Mouse (Mus musculus): Measurements from ENCODE around the gene Gm20388. TPM values are rescaled to one million over a fixed set of nuclear protein-coding genes. Genes with fewer than 3 reads are reported as not detected.
A peak's percentile ranks its signal among the peaks of the same experiment; 100 is the strongest.

The Gm20388 gene
- polyA plus RNA-seq, 1 experiment from 2014 or later, result 5.3 TPM

GRCm38 (mm10) chr8:120936685-120937084 lies 1026.0 kb downstream of the Gm20388 start:
- Histone ChIP-seq H3K4me3 (ENCODE audit: low read depth, low read length) (no peak overlapping the region), H3K27me3 (replicated peaks; ENCODE audit: control insufficient read depth, insufficient read depth, low read length) (peaks cover 12% of the 10 kb centered on the region), H3K9ac (ENCODE audit: low read depth, low read length) (no peak overlapping the region), H3K36me3 (ENCODE audit: control insufficient read depth, insufficient read depth, low read length) (no peaks in the 10 kb centered on the region), H3K4me2 (no peak overlapping the region), H3K9me3 (ENCODE audit: control insufficient read depth, low read length) (no peaks in the 10 kb centered on the region), H3K4me1 (replicated peaks; ENCODE audit: control insufficient read depth, insufficient read depth, low read length) (peaks cover 7% of the 10 kb centered on the region), H3K27ac (ENCODE audit: low read depth, low read length) (peak overlapping the region; percentile 43; the same call in 1 of the 2 replicates)
- ATAC-seq (replicated peaks; ENCODE audit: low FRiP score), result peak; percentile 58
- 42% methylated on average over 10 of the region's 10 CpGs for WGBS
- no peak for DNase-seq (ENCODE audit: low spot score)

- Histone ChIP-seq H3K36me3 (ENCODE audit: control insufficient read depth, insufficient read depth, low read length) (no peaks in the 10 kb centered on the region), H3K27ac (ENCODE audit: low read depth, low read length) (peak overlapping the region; percentile 43; the same call in 1 of the 2 replicates), H3K4me2 (no peak overlapping the region), H3K4me3 (ENCODE audit: low read depth, low read length) (no peak overlapping the region), H3K27me3 (replicated peaks; ENCODE audit: control insufficient read depth, insufficient read depth, low read length) (peaks cover 12% of the 10 kb centered on the region), H3K9me3 (ENCODE audit: control insufficient read depth, low read length) (no peaks in the 10 kb centered on the region), H3K9ac (ENCODE audit: low read depth, low read length) (no peak overlapping the region), H3K4me1 (replicated peaks; ENCODE audit: control insufficient read depth, insufficient read depth, low read length) (peaks cover 7% of the 10 kb centered on the region)
- DNase-seq (ENCODE audit: low spot score) (peak; percentile 49), ATAC-seq (replicated peaks; ENCODE audit: low FRiP score) (no peak)
- 55% methylated on average over 7 of the region's 9 CpGs for WGBS
These were observed 1026.8 kb downstream of the Gm20388 start for GRCm38 (mm10) chr8:120937474-120937873.

GRCm38 (mm10) chr8:120940287-120940686 lies 1029.6 kb downstream of the Gm20388 start:
- Histone ChIP-seq H3K9me3 (ENCODE audit: control insufficient read depth, low read length) (no peaks in the 10 kb centered on the region), H3K27ac (ENCODE audit: low read depth, low read length) (no peak overlapping the region), H3K4me1 (replicated peaks; ENCODE audit: control insufficient read depth, insufficient read depth, low read length) (peaks cover 7% of the 10 kb centered on the region), H3K4me3 (ENCODE audit: low read depth, low read length) (no peak overlapping the region), H3K9ac (ENCODE audit: low read depth, low read length) (no peak overlapping the region), H3K27me3 (replicated peaks; ENCODE audit: control insufficient read depth, insufficient read depth, low read length) (peaks cover 12% of the 10 kb centered on the region), H3K36me3 (ENCODE audit: control insufficient read depth, insufficient read depth, low read length) (no peaks in the 10 kb centered on the region), H3K4me2 (no peak overlapping the region)
- no peak for ATAC-seq (replicated peaks; ENCODE audit: low FRiP score)
- WGBS, result 49% methylated on average over 12 of the region's 12 CpGs
- no peak for DNase-seq (ENCODE audit: low spot score)

GRCm38 (mm10) chr8:120947240-120947639 lies 1036.6 kb downstream of the Gm20388 start:
- H3K9me3 ChIP-seq (ENCODE audit: control insufficient read depth, low read length), result no peaks in the 10 kb centered on the region
- 46% methylated on average over 10 of the region's 10 CpGs for WGBS
- H3K36me3 ChIP-seq (ENCODE audit: control insufficient read depth, insufficient read depth, low read length), result no peaks in the 10 kb centered on the region
- H3K9ac ChIP-seq (ENCODE audit: low read depth, low read length), result no peak overlapping the region
- H3K27me3 ChIP-seq (replicated peaks; ENCODE audit: control insufficient read depth, insufficient read depth, low read length), result no peaks in the 10 kb centered on the region
- DNase-seq (ENCODE audit: low spot score) (no peak), ATAC-seq (replicated peaks; ENCODE audit: low FRiP score) (no peak)
- no peak overlapping the region for H3K4me2 ChIP-seq
- peaks cover 2% of the 10 kb centered on the region; the same call in 1 of the 2 replicates for H3K4me1 ChIP-seq (replicated peaks; ENCODE audit: control insufficient read depth, insufficient read depth, low read length)
- H3K4me3 ChIP-seq (ENCODE audit: low read depth, low read length), result no peak overlapping the region
- H3K27ac ChIP-seq (ENCODE audit: low read depth, low read length), result no peak overlapping the region

GRCm38 (mm10) chr8:120948050-120948595 lies 1037.5 kb downstream of the Gm20388 start:
- Histone ChIP-seq H3K4me3 (ENCODE audit: low read depth, low read length) (no peak overlapping the region), H3K9ac (ENCODE audit: low read depth, low read length) (no peak overlapping the region), H3K27me3 (replicated peaks; ENCODE audit: control insufficient read depth, insufficient read depth, low read length) (no peaks in the 10 kb centered on the region), H3K4me2 (no peak overlapping the region), H3K36me3 (ENCODE audit: control insufficient read depth, insufficient read depth, low read length) (no peaks in the 10 kb centered on the region), H3K4me1 (replicated peaks; ENCODE audit: control insufficient read depth, insufficient read depth, low read length) (peaks cover 2% of the 10 kb centered on the region; the same call in 1 of the 2 replicates), H3K9me3 (ENCODE audit: control insufficient read depth, low read length) (no peaks in the 10 kb centered on the region), H3K27ac (ENCODE audit: low read depth, low read length) (no peak overlapping the region)
- ATAC-seq (replicated peaks; ENCODE audit: low FRiP score) (no peak), DNase-seq (ENCODE audit: low spot score) (no peak)
- whole genome bisulfite sequencing, result 71% methylated on average over 4 of the region's 4 CpGs

GRCm38 (mm10) chr8:120948620-120949491 lies 1038.2 kb downstream of the Gm20388 start:
- DNase-seq (ENCODE audit: low spot score), result no peak

GRCm38 (mm10) chr8:120950674-120951218 lies 1040.1 kb downstream of the Gm20388 start:
- no peak for ATAC-seq (replicated peaks; ENCODE audit: low FRiP score)
- no peaks in the 10 kb centered on the region for H3K9me3 ChIP-seq (ENCODE audit: control insufficient read depth, low read length)
- H3K4me1 ChIP-seq (replicated peaks; ENCODE audit: control insufficient read depth, insufficient read depth, low read length), result peaks cover 2% of the 10 kb centered on the region; the same call in 1 of the 2 replicates
- no peak overlapping the region for H3K4me2 ChIP-seq
- no peak overlapping the region for H3K27ac ChIP-seq (ENCODE audit: low read depth, low read length)
- no peak overlapping the region for H3K4me3 ChIP-seq (ENCODE audit: low read depth, low read length)
- H3K9ac ChIP-seq (ENCODE audit: low read depth, low read length), result no peak overlapping the region
- DNase-seq (ENCODE audit: low spot score), result no peak
- 64% methylated on average over 16 of the region's 16 CpGs for WGBS
- H3K36me3 ChIP-seq (ENCODE audit: control insufficient read depth, insufficient read depth, low read length), result no peaks in the 10 kb centered on the region
- no peaks in the 10 kb centered on the region for H3K27me3 ChIP-seq (replicated peaks; ENCODE audit: control insufficient read depth, insufficient read depth, low read length)

More at GRCm38 (mm10) chr8:120948620-120949491, 1038.2 kb downstream of the Gm20388 start:
- Histone ChIP-seq H3K27ac (ENCODE audit: low read depth, low read length) (no peak overlapping the region), H3K9me3 (ENCODE audit: control insufficient read depth, low read length) (no peaks in the 10 kb centered on the region), H3K9ac (ENCODE audit: low read depth, low read length) (no peak overlapping the region), H3K4me1 (replicated peaks; ENCODE audit: control insufficient read depth, insufficient read depth, low read length) (peaks cover 2% of the 10 kb centered on the region; the same call in 1 of the 2 replicates), H3K4me3 (ENCODE audit: low read depth, low read length) (no peak overlapping the region), H3K27me3 (replicated peaks; ENCODE audit: control insufficient read depth, insufficient read depth, low read length) (no peaks in the 10 kb centered on the region), H3K4me2 (0 out of 2 replicates have a peak overlapping the region, but pooled peaks have one; percentile 15), H3K36me3 (ENCODE audit: control insufficient read depth, insufficient read depth, low read length) (no peaks in the 10 kb centered on the region)
- no peak for ATAC-seq (replicated peaks; ENCODE audit: low FRiP score)
- WGBS, result 51% methylated on average over 25 of the region's 25 CpGs

- no peak overlapping the region for H3K4me3 ChIP-seq (ENCODE audit: low read depth, low read length)
- ATAC-seq (replicated peaks; ENCODE audit: low FRiP score) (no peak), DNase-seq (ENCODE audit: low spot score) (no peak)
- no peak overlapping the region for H3K9ac ChIP-seq (ENCODE audit: low read depth, low read length)
- H3K27ac ChIP-seq (ENCODE audit: low read depth, low read length), result no peak overlapping the region
- no peak overlapping the region for H3K4me2 ChIP-seq
- H3K9me3 ChIP-seq (ENCODE audit: control insufficient read depth, low read length), result no peaks in the 10 kb centered on the region
- 46% methylated on average over 8 of the region's 8 CpGs for WGBS
- no peaks in the 10 kb centered on the region for H3K36me3 ChIP-seq (ENCODE audit: control insufficient read depth, insufficient read depth, low read length)
- H3K27me3 ChIP-seq (replicated peaks; ENCODE audit: control insufficient read depth, insufficient read depth, low read length), result peaks cover 5% of the 10 kb centered on the region
- no peaks in the 10 kb centered on the region for H3K4me1 ChIP-seq (replicated peaks; ENCODE audit: control insufficient read depth, insufficient read depth, low read length)
These were observed 1048.8 kb downstream of the Gm20388 start for GRCm38 (mm10) chr8:120959470-120959891.
